Mouse (Mus musculus): ENCODE data around the gene Samd4b. TPM values are rescaled to one million over a fixed set of nuclear protein-coding genes. Genes with fewer than 3 reads are reported as not detected.

Samd4b gene
- polyA plus RNA-seq, 1 experiment: 118 TPM

- no peak for TF ChIP-seq GATA1 (IDR thresholded peaks at IDR 0.05; ENCODE audit: low read length)
These were observed 162.2 kb downstream of the Samd4b start for GRCm38 (mm10) chr7:28435660-28436259.

GRCm38 (mm10) chr7:28432252-28432651, 165.7 kb downstream of the Samd4b start:
- TF ChIP-seq GATA1 (IDR thresholded peaks at IDR 0.05; ENCODE audit: low read length): peak; percentile 79

GRCm38 (mm10) chr7:28430512-28430911, 167.4 kb downstream of the Samd4b start:
- no peak for TF ChIP-seq GATA1 (IDR thresholded peaks at IDR 0.05; ENCODE audit: low read length)

- TF ChIP-seq GATA1 (IDR thresholded peaks at IDR 0.05; ENCODE audit: low read length): no peak
These were observed 170.2 kb downstream of the Samd4b start for GRCm38 (mm10) chr7:28427738-28428137.

- TF ChIP-seq GATA1 (IDR thresholded peaks at IDR 0.05; ENCODE audit: low read length): no peak
These were observed 174.9 kb downstream of the Samd4b start for GRCm38 (mm10) chr7:28423018-28423417.

GRCm38 (mm10) chr7:28419416-28419815, 178.5 kb downstream of the Samd4b start:
- TF ChIP-seq GATA1 (IDR thresholded peaks at IDR 0.05; ENCODE audit: low read length): no peak

- no peak for TF ChIP-seq GATA1 (IDR thresholded peaks at IDR 0.05; ENCODE audit: low read length)
These were observed 179.8 kb downstream of the Samd4b start for GRCm38 (mm10) chr7:28418096-28418670.

- TF ChIP-seq GATA1 (IDR thresholded peaks at IDR 0.05; ENCODE audit: low read length): no peak
These were observed 180.6 kb downstream of the Samd4b start for GRCm38 (mm10) chr7:28417368-28417767.

GRCm38 (mm10) chr7:28412826-28413225, 185.1 kb downstream of the Samd4b start:
- TF ChIP-seq GATA1 (IDR thresholded peaks at IDR 0.05; ENCODE audit: low read length): no peak

GRCm38 (mm10) chr7:28410841-28411475, 187.0 kb downstream of the Samd4b start:
- TF ChIP-seq GATA1 (IDR thresholded peaks at IDR 0.05; ENCODE audit: low read length): no peak

- TF ChIP-seq GATA1 (IDR thresholded peaks at IDR 0.05; ENCODE audit: low read length): no peak
These were observed 196.0 kb downstream of the Samd4b start for GRCm38 (mm10) chr7:28401942-28402341.

- TF ChIP-seq GATA1 (IDR thresholded peaks at IDR 0.05; ENCODE audit: low read length): no peak
These were observed 196.9 kb downstream of the Samd4b start for GRCm38 (mm10) chr7:28401030-28401429.

GRCm38 (mm10) chr7:28398696-28399340, 199.1 kb downstream of the Samd4b start:
- TF ChIP-seq GATA1 (IDR thresholded peaks at IDR 0.05; ENCODE audit: low read length): no peak

GRCm38 (mm10) chr7:28398000-28398399, 199.9 kb downstream of the Samd4b start:
- TF ChIP-seq GATA1 (IDR thresholded peaks at IDR 0.05; ENCODE audit: low read length): no peak

GRCm38 (mm10) chr7:28395425-28395824, 202.5 kb downstream of the Samd4b start:
- no peak for TF ChIP-seq GATA1 (IDR thresholded peaks at IDR 0.05; ENCODE audit: low read length)

GRCm38 (mm10) chr7:28393272-28393951, 204.5 kb downstream of the Samd4b start:
- TF ChIP-seq GATA1 (IDR thresholded peaks at IDR 0.05; ENCODE audit: low read length): no peak

Data from G1E-ER4 (cell line).